Mouse (Mus musculus): ENCODE data around the gene Hps4.

The Hps4 gene

GRCm38 (mm10) chr5:112355910-112356309 is 13.0 kb downstream of the Hps4 start, which contains the start of gene Gm6583:
Gene Gm6583 (minus strand): TSS chr5:112356033.
- in situ Hi-C loops (cut with MboI; ENCODE audit: unreplicated experiment in 2 of 2) = loop anchor here in 1 of 2 experiments (25.0 kb wide), 1 partner anchor 969 kb away; no protein-coding TSS in a partner anchor

- in situ Hi-C loops (cut with MboI; ENCODE audit: unreplicated experiment in 2 of 2) = loop anchor here in 1 of 2 experiments (25.0 kb wide), 1 partner anchor 969 kb away; no protein-coding TSS in a partner anchor
Observed at GRCm38 (mm10) chr5:112356322-112356721, 13.4 kb downstream of the Hps4 start.

DNA sequence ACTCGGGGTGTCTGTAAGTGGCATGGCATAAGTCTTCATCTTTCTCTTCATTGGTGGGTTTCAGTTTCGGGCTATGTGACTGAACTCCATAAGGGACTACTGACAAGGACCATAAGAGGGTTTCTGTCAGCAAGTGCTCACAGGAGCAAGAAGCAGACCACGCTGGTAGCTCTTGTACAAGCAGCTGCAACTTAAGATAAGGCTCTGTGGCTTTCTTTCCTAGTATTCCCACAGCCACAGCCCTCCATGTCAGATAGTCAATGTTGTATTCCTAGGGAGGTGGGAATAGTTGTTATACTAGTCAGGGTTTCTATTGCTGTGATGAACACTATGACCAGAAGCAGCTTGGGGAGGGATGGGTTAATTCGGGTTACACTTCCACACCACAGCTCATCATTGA is 16.6 kb downstream of the Hps4 start:
- in situ Hi-C loops (cut with MboI; ENCODE audit: unreplicated experiment in 2 of 2) = loop anchor here in 1 of 2 experiments (25.0 kb wide), 1 partner anchor 972 kb away; no protein-coding TSS in a partner anchor

- in situ Hi-C loops (cut with MboI; ENCODE audit: unreplicated experiment in 2 of 2) = loop anchor here in 1 of 2 experiments (25.0 kb wide), 1 partner anchor 973 kb away; no protein-coding TSS in a partner anchor
Observed at GRCm38 (mm10) chr5:112360077-112360476, 17.2 kb downstream of the Hps4 start.

- in situ Hi-C loops (cut with MboI; ENCODE audit: unreplicated experiment in 2 of 2) = loop anchor here in 1 of 2 experiments (25.0 kb wide), 1 partner anchor 977 kb away; no protein-coding TSS in a partner anchor
Observed at GRCm38 (mm10) chr5:112364184-112364797, 21.4 kb downstream of the Hps4 start.

- in situ Hi-C loops (cut with MboI; ENCODE audit: unreplicated experiment in 2 of 2) = loop anchor here (5.0 to 25.0 kb wide), 2 partner anchors 60 to 980 kb away; no protein-coding TSS in a partner anchor
Observed at GRCm38 (mm10) chr5:112366879-112367278, 24.0 kb downstream of the Hps4 start.

GRCm38 (mm10) chr5:112367338-112367737 is 24.5 kb downstream of the Hps4 start:
- in situ Hi-C loops (cut with MboI; ENCODE audit: unreplicated experiment in 2 of 2) = loop anchor here (5.0 to 25.0 kb wide), 2 partner anchors 60 to 980 kb away; no protein-coding TSS in a partner anchor

GRCm38 (mm10) chr5:112367929-112368328 is 25.0 kb downstream of the Hps4 start:
- in situ Hi-C loops (cut with MboI; ENCODE audit: unreplicated experiment in 2 of 2) = loop anchor here (5.0 to 25.0 kb wide), 2 partner anchors 59 to 981 kb away; no protein-coding TSS in a partner anchor

DNA sequence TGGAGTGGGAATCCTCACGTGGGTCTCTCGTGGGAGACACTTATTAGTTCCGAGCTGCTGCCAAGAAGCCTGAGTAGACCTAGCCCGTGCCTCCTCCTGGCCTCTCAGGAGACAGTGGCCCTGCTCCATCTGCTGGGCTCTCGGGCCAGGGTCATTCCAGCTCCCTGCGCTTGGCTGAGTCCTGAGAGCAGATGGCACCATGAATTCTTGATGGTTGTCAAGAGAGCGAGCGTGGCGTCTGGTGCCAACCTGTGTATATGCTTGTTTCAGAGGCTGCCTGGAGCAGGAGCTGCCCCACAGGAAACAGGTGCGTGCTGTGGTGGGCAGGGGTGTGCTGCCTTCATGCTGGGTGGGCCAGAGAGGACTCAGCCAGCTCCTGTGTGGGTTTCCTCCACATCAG is 25.8 kb downstream of the Hps4 start:
- in situ Hi-C loops (cut with MboI; ENCODE audit: unreplicated experiment in 2 of 2) = loop anchor here (5.0 to 25.0 kb wide), 2 partner anchors 59 to 981 kb away; no protein-coding TSS in a partner anchor

- in situ Hi-C loops (cut with MboI; ENCODE audit: unreplicated experiment in 2 of 2) = loop anchor here (5.0 to 25.0 kb wide), 2 partner anchors 58 to 982 kb away; no protein-coding TSS in a partner anchor
Observed at GRCm38 (mm10) chr5:112369326-112369725, 26.4 kb downstream of the Hps4 start.

- in situ Hi-C loops (cut with MboI; ENCODE audit: unreplicated experiment in 2 of 2) = loop anchor here in 1 of 2 experiments (25.0 kb wide), 1 partner anchor 983 kb away; no protein-coding TSS in a partner anchor
Observed at GRCm38 (mm10) chr5:112370236-112370813, 27.4 kb downstream of the Hps4 start.

- in situ Hi-C loops (cut with MboI; ENCODE audit: unreplicated experiment in 2 of 2) = loop anchor here in 1 of 2 experiments (25.0 kb wide), 1 partner anchor 985 kb away; no protein-coding TSS in a partner anchor
Observed at GRCm38 (mm10) chr5:112371933-112372332, 29.1 kb downstream of the Hps4 start.

DNA sequence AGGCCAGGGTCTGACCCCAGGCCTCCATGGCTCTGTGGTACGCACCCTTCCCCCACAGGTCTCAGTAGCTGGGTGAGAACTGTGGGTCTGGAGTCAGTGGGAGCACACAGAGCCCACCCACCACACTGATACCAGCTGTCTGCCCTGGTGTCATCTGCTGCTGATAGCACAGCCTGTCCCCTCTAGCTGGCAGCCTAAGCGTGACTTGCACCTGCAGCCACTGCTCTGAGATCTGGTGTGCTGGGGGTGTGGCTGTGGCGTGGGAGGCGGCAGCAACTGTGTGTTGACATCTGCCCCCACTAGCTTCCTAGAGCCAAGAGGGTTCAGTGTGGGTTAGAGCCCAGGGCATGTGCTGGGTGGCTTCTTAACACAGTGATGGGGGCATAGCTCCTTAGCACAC is 33.2 kb downstream of the Hps4 start:
- in situ Hi-C loops (cut with MboI; ENCODE audit: unreplicated experiment in 2 of 2) = no loop called here

GRCm38 (mm10) chr5:112377380-112377779 is 34.5 kb downstream of the Hps4 start:
- in situ Hi-C loops (cut with MboI; ENCODE audit: unreplicated experiment in 2 of 2) = no loop called here

DNA sequence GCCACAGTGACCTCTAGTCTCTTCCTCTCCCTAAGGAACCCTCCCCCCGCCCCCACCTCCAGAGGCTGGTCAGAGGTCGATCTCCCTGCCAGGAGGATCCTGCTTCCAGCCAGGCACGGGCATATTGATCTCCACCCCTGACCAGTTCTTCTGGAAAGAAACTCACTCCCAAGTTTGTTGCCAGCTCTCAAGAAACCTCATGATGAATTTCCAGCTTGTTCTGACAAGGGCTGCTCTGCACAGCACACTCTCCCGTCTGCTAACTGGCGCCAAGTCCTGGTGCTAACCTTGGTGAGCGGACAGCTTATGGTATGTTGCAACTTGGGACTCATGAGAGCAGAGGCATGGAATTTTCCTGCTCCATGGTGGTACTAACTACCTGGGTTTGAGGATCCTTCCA is 35.8 kb downstream of the Hps4 start:
- in situ Hi-C loops (cut with MboI; ENCODE audit: unreplicated experiment in 2 of 2) = no loop called here

GRCm38 (mm10) chr5:112381154-112381553 is 38.3 kb downstream of the Hps4 start:
- in situ Hi-C loops (cut with MboI; ENCODE audit: unreplicated experiment in 2 of 2) = no loop called here

GRCm38 (mm10) chr5:112382042-112382441 is 39.2 kb downstream of the Hps4 start:
- in situ Hi-C loops (cut with MboI; ENCODE audit: unreplicated experiment in 2 of 2) = no loop called here

DNA sequence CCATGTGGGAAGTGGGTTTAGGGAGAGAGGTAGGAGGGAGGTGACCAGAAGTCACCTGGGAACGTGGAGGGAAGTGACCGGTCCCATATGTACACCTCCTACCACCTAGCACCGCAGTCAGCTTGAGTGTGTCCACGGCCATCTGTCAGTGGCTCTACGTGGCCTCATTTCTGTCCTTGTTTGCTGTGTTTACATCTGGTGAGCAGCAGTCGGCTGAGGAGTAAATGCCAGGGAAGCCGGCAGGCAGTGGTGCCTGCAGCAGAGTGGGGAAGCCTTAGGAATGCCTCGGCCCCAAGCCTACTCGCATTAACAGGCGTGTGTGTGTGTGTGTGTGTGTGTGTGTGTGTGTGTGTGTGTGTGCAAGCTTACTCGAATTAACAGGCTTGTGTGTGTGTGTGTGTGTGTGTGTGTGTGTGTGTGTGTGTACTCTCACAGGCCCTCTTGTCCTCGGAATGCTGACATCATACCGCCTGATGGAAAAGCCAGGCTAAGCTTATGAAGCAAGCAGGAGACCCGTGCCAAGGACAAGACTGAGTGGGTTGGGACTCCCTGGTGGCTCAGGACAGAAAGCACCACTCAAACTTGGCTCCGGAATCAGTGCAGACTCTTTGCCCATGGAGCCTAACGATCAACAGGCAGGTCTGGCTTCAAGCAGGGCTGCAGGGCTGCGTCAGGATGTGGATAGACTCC is 39.9 kb downstream of the Hps4 start:
- in situ Hi-C loops (cut with MboI; ENCODE audit: unreplicated experiment in 2 of 2) = no loop called here

DNA sequence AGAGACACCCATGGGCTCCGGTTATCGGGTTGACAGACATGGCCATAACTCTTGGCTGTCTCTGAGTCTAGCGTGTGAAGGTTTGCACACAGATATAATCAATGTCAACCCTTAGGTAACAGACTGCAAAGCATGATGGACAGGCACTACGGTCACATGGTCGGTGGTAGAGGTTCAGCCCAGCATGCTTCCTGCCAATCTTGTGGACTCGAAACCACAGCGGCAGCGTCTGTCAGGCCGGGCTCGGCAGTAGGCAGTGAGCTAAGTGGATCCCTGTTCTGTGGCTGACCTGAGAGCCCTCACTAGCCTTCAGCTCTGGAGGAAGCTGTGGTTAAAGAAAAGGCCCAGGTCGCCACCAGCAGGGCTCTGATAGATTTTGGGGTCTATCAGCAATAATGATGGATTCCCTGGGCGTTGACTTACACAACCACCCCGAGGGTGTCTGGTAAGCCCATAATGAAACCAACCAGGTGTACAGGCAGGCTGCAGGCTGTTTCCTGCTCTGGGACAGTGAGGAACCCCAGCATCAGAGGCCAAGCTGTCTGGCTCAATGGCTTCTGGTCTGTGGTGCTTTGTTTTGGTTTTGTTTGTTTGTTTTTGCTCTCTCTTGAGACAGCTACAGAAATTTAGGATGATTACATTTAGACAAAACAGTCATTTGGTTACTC is 42.1 kb downstream of the Hps4 start:
- in situ Hi-C loops (cut with MboI; ENCODE audit: unreplicated experiment in 2 of 2) = no loop called here

GRCm38 (mm10) chr5:112385973-112386372 is 43.1 kb downstream of the Hps4 start:
- in situ Hi-C loops (cut with MboI; ENCODE audit: unreplicated experiment in 2 of 2) = no loop called here

All from v-Abl transformed pro-B cells (cell line).